Mouse (Mus musculus): Measurements from ENCODE around the gene Wfdc13. TPM values are rescaled to one million over a fixed set of nuclear protein-coding genes. Genes with fewer than 3 reads are reported as not detected.

Wfdc13 gene
- polyA plus RNA-seq, 1 experiment = not detected

GRCm38 (mm10) chr2:164723276-164723675, 38.4 kb downstream of the Wfdc13 start:
- DNase-seq (ENCODE audit: low read depth) = no peak
- TF ChIP-seq POLR2A (IDR thresholded peaks at IDR 0.05; ENCODE audit: borderline replicate concordance, extremely low read depth, insufficient read depth, insufficient read length, poor library complexity, severe bottlenecking) (no peak), CTCF (IDR thresholded peaks at IDR 0.05; ENCODE audit: borderline replicate concordance, extremely low read depth, insufficient read depth, insufficient read length) (no peak)

DNA sequence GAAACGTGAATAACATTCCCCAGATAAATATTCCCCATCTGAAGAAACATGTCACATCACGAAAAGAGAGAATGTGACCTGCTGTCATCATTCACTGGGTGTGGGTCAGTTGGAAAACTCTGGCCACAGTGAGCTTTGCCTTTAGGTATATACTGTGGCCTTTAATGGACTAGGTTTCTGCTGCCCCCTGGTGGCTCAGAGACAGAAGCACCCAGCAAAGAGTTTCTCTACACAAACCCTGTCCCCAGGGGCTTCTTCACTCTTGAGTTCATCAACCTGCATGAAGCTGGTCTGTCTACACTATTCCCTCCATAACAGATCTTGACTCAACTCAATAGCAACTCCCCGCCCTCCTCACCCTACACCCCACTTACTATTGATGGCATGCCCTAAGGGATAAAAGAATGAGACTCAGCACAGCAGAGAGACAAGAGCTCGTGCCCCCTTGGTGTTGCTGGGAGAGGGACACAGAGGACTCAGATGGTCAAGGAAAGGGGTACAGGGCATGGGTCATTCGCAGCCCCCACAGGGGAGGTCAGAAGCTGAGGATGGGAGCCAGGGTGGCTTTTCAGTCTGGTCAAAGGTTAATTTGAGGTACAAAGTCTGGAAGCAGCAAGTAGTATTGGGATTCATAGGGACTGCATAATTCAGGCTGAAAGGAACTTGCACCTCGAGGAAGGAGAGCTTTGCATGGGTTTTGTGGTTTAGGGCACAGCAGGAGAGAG, 41.1 kb downstream of the Wfdc13 start:
- peak; percentile 75 for DNase-seq (ENCODE audit: low read depth)
- TF ChIP-seq CTCF (IDR thresholded peaks at IDR 0.05; ENCODE audit: borderline replicate concordance, extremely low read depth, insufficient read depth, insufficient read length) (peak; percentile 80), POLR2A (IDR thresholded peaks at IDR 0.05; ENCODE audit: borderline replicate concordance, extremely low read depth, insufficient read depth, insufficient read length, poor library complexity, severe bottlenecking) (no peak)

GRCm38 (mm10) chr2:164731719-164732118, 46.8 kb downstream of the Wfdc13 start:
- TF ChIP-seq CTCF (IDR thresholded peaks at IDR 0.05; ENCODE audit: borderline replicate concordance, extremely low read depth, insufficient read depth, insufficient read length) (no peak), POLR2A (IDR thresholded peaks at IDR 0.05; ENCODE audit: borderline replicate concordance, extremely low read depth, insufficient read depth, insufficient read length, poor library complexity, severe bottlenecking) (no peak)
- no peak for DNase-seq (ENCODE audit: low read depth)

- DNase-seq (ENCODE audit: low read depth) = no peak
- TF ChIP-seq CTCF (IDR thresholded peaks at IDR 0.05; ENCODE audit: borderline replicate concordance, extremely low read depth, insufficient read depth, insufficient read length) = no peak
These were observed 48.4 kb downstream of the Wfdc13 start for GRCm38 (mm10) chr2:164733259-164733658.

DNA sequence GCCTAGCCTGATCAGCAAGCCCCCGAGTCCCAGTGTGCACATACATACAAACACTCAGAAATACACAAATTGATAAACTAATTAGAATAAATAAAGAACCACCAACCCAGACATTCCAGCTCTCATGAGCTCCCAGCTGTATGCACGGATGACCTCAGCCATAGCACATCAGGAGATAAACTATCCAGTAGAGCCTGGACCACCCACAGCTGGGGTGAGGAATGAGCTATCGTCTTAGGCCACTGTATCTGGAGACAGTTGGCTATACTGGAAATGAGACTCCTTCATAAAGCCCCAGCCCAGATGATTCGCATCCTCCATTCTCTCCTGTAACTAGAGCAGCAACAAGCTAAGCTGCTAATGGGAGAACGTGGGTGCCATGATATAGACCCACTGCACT, 49.9 kb downstream of the Wfdc13 start:
- no peak for TF ChIP-seq POLR2A (IDR thresholded peaks at IDR 0.05; ENCODE audit: borderline replicate concordance, extremely low read depth, insufficient read depth, insufficient read length, poor library complexity, severe bottlenecking)
- no peak for TF ChIP-seq CTCF (IDR thresholded peaks at IDR 0.05; ENCODE audit: borderline replicate concordance, extremely low read depth, insufficient read depth, insufficient read length)
- DNase-seq (ENCODE audit: low read depth) = no peak

DNA sequence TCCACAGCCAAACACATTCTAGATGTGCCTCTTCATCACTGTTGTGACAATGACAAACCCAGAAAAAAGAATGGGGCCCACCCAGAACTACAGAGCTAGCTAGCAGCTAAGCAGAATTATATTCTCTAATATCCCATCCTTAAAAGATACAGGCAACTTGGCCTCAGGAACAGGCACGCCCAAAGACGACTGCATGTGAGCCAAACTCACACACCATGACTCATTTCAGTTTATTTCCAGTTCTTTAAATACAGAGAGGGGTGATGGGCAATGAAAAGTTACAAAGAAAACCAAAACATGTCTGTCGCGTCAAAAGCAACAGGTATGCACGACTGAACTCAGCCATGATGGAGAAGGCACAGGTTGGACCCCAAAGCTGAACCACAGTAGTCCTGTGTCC, 50.5 kb downstream of the Wfdc13 start:
- TF ChIP-seq CTCF (IDR thresholded peaks at IDR 0.05; ENCODE audit: borderline replicate concordance, extremely low read depth, insufficient read depth, insufficient read length) (no peak), POLR2A (IDR thresholded peaks at IDR 0.05; ENCODE audit: borderline replicate concordance, extremely low read depth, insufficient read depth, insufficient read length, poor library complexity, severe bottlenecking) (no peak)
- DNase-seq (ENCODE audit: low read depth) = no peak

Other genes with a start within 250 kb of the Wfdc13 start
- gene Sdc4, start 241.2 kb upstream of the Wfdc13 start, polyA plus RNA-seq (2012; rRNA removed) = 2.3 and 3.7 TPM in 2 replicates
- 69.6 and 82.0 TPM in 2 replicates for gene Sys1, start 228.1 kb upstream of the Wfdc13 start, polyA plus RNA-seq (2012; rRNA removed)
- gene Gm20458, start 224.1 kb upstream of the Wfdc13 start, polyA plus RNA-seq (2012; rRNA removed) = 8.0 and 10.2 TPM in 2 replicates
- not detected in 2 replicates for gene Trp53tg5, start 211.4 kb upstream of the Wfdc13 start, polyA plus RNA-seq (2012; rRNA removed)
- 11.4 and 13.1 TPM in 2 replicates for gene Dbndd2, start 199.0 kb upstream of the Wfdc13 start, polyA plus RNA-seq (2012; rRNA removed)
- gene Pigt, start 187.6 kb upstream of the Wfdc13 start, polyA plus RNA-seq (2012; rRNA removed) = 109 and 155 TPM in 2 replicates
- gene Wfdc2, start 122.7 kb upstream of the Wfdc13 start, polyA plus RNA-seq (2012; rRNA removed) = 3.9 and 5.3 TPM in 2 replicates
- gene Spint3, start 111.6 kb upstream of the Wfdc13 start, polyA plus RNA-seq (2012; rRNA removed) = not detected in 2 replicates
- gene Wfdc6a, start 99.7 kb upstream of the Wfdc13 start, polyA plus RNA-seq (2012; rRNA removed) = not detected in 2 replicates
- not detected in 2 replicates for gene Eppin, start 91.5 kb upstream of the Wfdc13 start, polyA plus RNA-seq (2012; rRNA removed)
- not detected in 2 replicates for gene Wfdc6b, start 71.6 kb upstream of the Wfdc13 start, polyA plus RNA-seq (2012; rRNA removed)
- not detected in 2 replicates for gene Wfdc8, start 71.5 kb upstream of the Wfdc13 start, polyA plus RNA-seq (2012; rRNA removed)
- not detected in 2 replicates for gene Wfdc16, start 46.3 kb upstream of the Wfdc13 start, polyA plus RNA-seq (2012; rRNA removed)
- not detected in 2 replicates for gene Wfdc10, start 29.1 kb upstream of the Wfdc13 start, polyA plus RNA-seq (2012; rRNA removed)
- not detected in 2 replicates for gene Wfdc9, start 28.5 kb upstream of the Wfdc13 start, polyA plus RNA-seq (2012; rRNA removed)
- gene Wfdc11, start 11.0 kb upstream of the Wfdc13 start, polyA plus RNA-seq (2012; rRNA removed) = not detected in 2 replicates
- gene Spint4, start 13.4 kb downstream of the Wfdc13 start, polyA plus RNA-seq (2012; rRNA removed) = not detected in 2 replicates
- not detected in 2 replicates for gene Spint5, start 30.2 kb downstream of the Wfdc13 start, polyA plus RNA-seq (2012; rRNA removed)
- 0.94 and 1.4 TPM in 2 replicates for gene Wfdc3, start 60.8 kb downstream of the Wfdc13 start, polyA plus RNA-seq (2012; rRNA removed)
- gene Dnttip1, start 60.9 kb downstream of the Wfdc13 start, polyA plus RNA-seq (2012; rRNA removed) = 46.0 and 50.2 TPM in 2 replicates
- 94.0 and 201 TPM in 2 replicates for gene Ube2c, start 84.8 kb downstream of the Wfdc13 start, polyA plus RNA-seq (2012; rRNA removed)
- 1.7 TPM in 2 replicates for gene Tnnc2, start 94.9 kb downstream of the Wfdc13 start, polyA plus RNA-seq (2012; rRNA removed)
- 25.9 and 27.0 TPM in 2 replicates for gene Snx21, start 100.7 kb downstream of the Wfdc13 start, polyA plus RNA-seq (2012; rRNA removed)
- 29.7 and 41.1 TPM in 2 replicates for gene Acot8, start 119.8 kb downstream of the Wfdc13 start, polyA plus RNA-seq (2012; rRNA removed)
- 8.5 and 10.1 TPM in 2 replicates for gene Zswim3, start 120.0 kb downstream of the Wfdc13 start, polyA plus RNA-seq (2012; rRNA removed)
- gene Zswim1, start 137.6 kb downstream of the Wfdc13 start, polyA plus RNA-seq (2012; rRNA removed) = 12.1 and 17.6 TPM in 2 replicates
- gene Spata25, start 143.4 kb downstream of the Wfdc13 start, polyA plus RNA-seq (2012; rRNA removed) = not detected in 2 replicates
- gene Ctsa, start 147.8 kb downstream of the Wfdc13 start, polyA plus RNA-seq (2012; rRNA removed) = 125 and 165 TPM in 2 replicates
- 5.1 and 7.0 TPM in 2 replicates for gene Neurl2, start 148.3 kb downstream of the Wfdc13 start, polyA plus RNA-seq (2012; rRNA removed)
- gene Pltp, start 172.6 kb downstream of the Wfdc13 start, polyA plus RNA-seq (2012; rRNA removed) = 62.2 and 109 TPM in 2 replicates
- gene Pcif1, start 194.2 kb downstream of the Wfdc13 start, polyA plus RNA-seq (2012; rRNA removed) = 55.5 and 60.1 TPM in 2 replicates
- gene Zfp335, start 226.7 kb downstream of the Wfdc13 start, polyA plus RNA-seq (2012; rRNA removed) = 43.2 and 47.0 TPM in 2 replicates

Data from brain, embryonic 14.5 days (tissue).